Mouse (Mus musculus) cortical plate, adult 2 months (tissue): ENCODE results near the gene Tbc1d19.

ENCODE experiments used
- CTCF ChIP-seq: fragments of 200-500 bp; IDR thresholded peaks from 2 replicates; pipeline ENCODE4 v1.5.1; 2011; ENCODE audit warnings: mild to moderate bottlenecking, control low read depth, low read length; ENCODE audit not compliant: insufficient read depth; ENCODE audit errors: extremely low read depth
- POLR2A ChIP-seq: fragments of 200-500 bp; IDR thresholded peaks from 2 replicates; pipeline ENCODE4 v1.6.1; 2011; ENCODE audit warnings: mild to moderate bottlenecking, low read length, control low read depth; ENCODE audit not compliant: insufficient read depth; ENCODE audit errors: extremely low read depth

GRCm38 (mm10) chr5:53801379-53801778 lies 8.0 kb upstream of the Tbc1d19 start:
- TF ChIP-seq CTCF: no peak
- TF ChIP-seq POLR2A: no peak
